Mouse (Mus musculus) G1E (cell line): ENCODE measurements around the gene Vav1.

ENCODE experiments used
- CTCF ChIP-seq: IDR thresholded peaks from 2 replicates; pipeline ENCODE4 v1.5.1; 2012; ENCODE audit warnings: low read depth, low read length, inconsistent platforms, mixed read lengths
- GATA1 ChIP-seq: IDR thresholded peaks from 2 replicates; pipeline ENCODE4 v1.6.1; 2012; ENCODE audit warnings: borderline replicate concordance, low read length, inconsistent platforms, mixed read lengths
- TAL1 ChIP-seq: conservative IDR thresholded peaks from 2 replicates; pipeline ENCODE4 v1.6.1; 2012; ENCODE audit warnings: low read depth, low read length, inconsistent platforms, mixed read lengths

GRCm38 (mm10) chr17:57311801-57312200 is 32.9 kb downstream of the Vav1 start:
- no peak for TF ChIP-seq CTCF
- TF ChIP-seq TAL1: no peak
- TF ChIP-seq GATA1: no peak
